Mouse (Mus musculus) ES-E14 (cell line): ENCODE measurements around the gene Alpl. TPM values are rescaled to one million over a fixed set of nuclear protein-coding genes. Genes with fewer than 3 reads are reported as not detected.

Source experiments
- DNase-seq: peaks from one replicate; pipeline ENCODE4 v3.0.0-alpha.2; 2013; ENCODE audit warnings: low read depth, low spot score
- H3K27ac ChIP-seq: 2 replicates; pipeline ENCODE4 v1.5.1; 2012; ENCODE audit warnings: low read depth, mild to moderate bottlenecking, low read length, moderate library complexity, mixed read lengths; ENCODE audit not compliant: poor library complexity, insufficient read depth, severe bottlenecking
- H3K36me3 ChIP-seq: 2 replicates; pipeline ENCODE4 v1.6.1; 2012; ENCODE audit warnings: mild to moderate bottlenecking, low read length, moderate library complexity, mixed read lengths; ENCODE audit not compliant: control insufficient read depth, poor library complexity, insufficient read depth, severe bottlenecking
- H3K4me1 ChIP-seq, 2 experiments: fragments of 150-350 bp in 1 of 2; sonication (generic) in 1 of 2; 2 replicates each; pipeline ENCODE4 v1.6.1; 2012; ENCODE audit warnings: low read length in 2 of 2, mild to moderate bottlenecking in 1 of 2, mixed read lengths in 1 of 2; ENCODE audit not compliant: control insufficient read depth in 2 of 2, insufficient read depth in 2 of 2, poor library complexity in 1 of 2
- H3K4me3 ChIP-seq, 2 experiments: fragments of 150-350 bp in 1 of 2; sonication (generic) in 1 of 2; 2 replicates each; pipeline ENCODE4 v1.5.1; 2012; ENCODE audit warnings: low read length in 2 of 2, low read depth in 1 of 2, mild to moderate bottlenecking in 1 of 2, mixed read lengths in 1 of 2; ENCODE audit not compliant: insufficient read depth in 1 of 2, poor library complexity in 1 of 2, severe bottlenecking in 1 of 2
- H3K9ac ChIP-seq: 2 replicates; pipeline ENCODE4 v1.6.1; 2012; ENCODE audit warnings: low read depth, mild to moderate bottlenecking, low read length, mixed read lengths; ENCODE audit not compliant: poor library complexity, insufficient read depth, severe bottlenecking
- H3K9me3 ChIP-seq: fragments of 150-350 bp; sonication (generic); 2 replicates; pipeline ENCODE4 v1.6.1; 2012; ENCODE audit warnings: low read depth, mild to moderate bottlenecking, low read length; ENCODE audit not compliant: control insufficient read depth, insufficient read depth
- CHD2 ChIP-seq: IDR thresholded peaks from 2 replicates; pipeline ENCODE4 v1.6.1; 2014; ENCODE audit warnings: mild to moderate bottlenecking, low read depth, low read length, inconsistent platforms
- HCFC1 ChIP-seq: IDR thresholded peaks from 2 replicates; pipeline ENCODE4 v1.6.1; 2012; ENCODE audit warnings: low read length, inconsistent platforms, borderline replicate concordance; ENCODE audit not compliant: insufficient read depth
- MAFK ChIP-seq: IDR thresholded peaks from 2 replicates; pipeline ENCODE4 v1.6.1; 2014; ENCODE audit warnings: mild to moderate bottlenecking, low read depth, low read length, inconsistent platforms; ENCODE audit not compliant: insufficient read depth
- ZC3H11A ChIP-seq: IDR thresholded peaks from 2 replicates; pipeline ENCODE4 v1.6.1; 2012; ENCODE audit warnings: low read depth, mild to moderate bottlenecking, inconsistent platforms, low read length, borderline replicate concordance
- ZNF384 ChIP-seq: IDR thresholded peaks from 2 replicates; pipeline ENCODE4 v1.6.1; 2012; ENCODE audit warnings: low read depth, low read length, inconsistent platforms
- in situ Hi-C, 2 experiments: fragments of 600-800 bp; cut with MboI; formaldehyde crosslinking; loops; one replicate each; pipeline ENCODE4 v1.15.1; 2025; ENCODE audit warnings: low sequenced_read_pairs in 2 of 2, inconsistent platforms in 1 of 2; ENCODE audit not compliant: unreplicated experiment in 2 of 2
- total RNA-seq: library from RNA; depleted of rRNA; stranded (reverse); fragments of 300-350 nt; gene quantifications from 2 replicates; pipeline ENCODE4 v1.2.3, GENCODE M21; 2012

Alpl gene
- total RNA-seq, 1 experiment, result 234 TPM

DNA sequence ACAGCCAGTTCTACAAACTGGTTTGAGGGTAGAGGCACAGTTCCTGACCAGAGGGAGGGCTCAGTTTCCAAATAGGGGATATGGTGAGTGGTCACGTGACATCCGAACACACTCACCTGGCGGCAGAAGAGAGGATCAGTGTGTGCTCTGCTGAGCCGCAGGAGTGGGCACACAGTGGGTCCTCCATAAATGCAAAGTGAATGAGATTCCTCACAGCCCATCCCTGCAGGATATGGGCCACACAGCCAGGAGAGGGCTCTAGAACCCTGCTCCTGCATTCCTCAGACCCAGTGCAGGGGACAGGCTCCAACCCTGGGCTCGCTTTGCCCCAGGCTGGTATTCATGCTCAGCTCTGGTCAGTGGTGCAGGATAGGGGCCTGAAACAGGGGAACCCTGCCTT, 62.7 kb downstream of the Alpl start:
- Histone ChIP-seq H3K9me3 (no peaks in the 10 kb centered on the region), H3K9ac (no peak overlapping the region), H3K4me1 (peaks cover 1 to 17% of the 10 kb centered on the region in 2 experiments; a peak in 2 of 4 replicates), H3K27ac (no peak overlapping the region), H3K4me3 (no peak overlapping the region), H3K36me3 (peaks cover 4% of the 10 kb centered on the region; the same call in 1 of the 2 replicates)
- in situ Hi-C loops, result loop anchor here in 1 of 2 experiments (10.0 kb wide), 2 partner anchors 101 to 211 kb away; no protein-coding TSS in a partner anchor
- no peak for DNase-seq
- no peak for TF ChIP-seq MAFK
- TF ChIP-seq ZC3H11A, result no peak
- no peak for TF ChIP-seq CHD2
- no peak for TF ChIP-seq ZNF384
- TF ChIP-seq HCFC1, result no peak

DNA sequence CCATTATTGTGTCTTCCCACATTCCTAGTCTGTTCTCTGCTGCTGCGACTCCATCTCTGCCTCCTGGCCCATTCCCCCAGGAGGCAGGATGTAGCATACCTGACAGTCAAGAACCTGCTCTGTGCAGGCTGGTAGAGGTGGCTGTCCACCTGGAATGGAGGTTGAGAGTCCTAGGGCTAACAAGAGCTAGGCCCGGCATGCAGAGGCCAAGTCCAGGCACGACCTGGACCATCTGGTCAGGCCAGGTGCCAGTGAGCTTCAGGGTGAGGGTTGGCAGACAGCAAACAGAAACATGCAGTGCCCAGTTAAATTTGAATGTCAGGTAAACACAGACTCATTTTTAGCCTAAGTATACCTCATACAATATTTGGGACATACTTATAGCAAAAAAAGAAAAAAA, 63.2 kb downstream of the Alpl start:
- no peak overlapping the region for H3K9ac ChIP-seq
- peaks cover 1 to 22% of the 10 kb centered on the region in 2 experiments; a peak in 2 of 4 replicates for H3K4me1 ChIP-seq
- H3K36me3 ChIP-seq, result peaks cover 4% of the 10 kb centered on the region; the same call in 1 of the 2 replicates
- no peak overlapping the region for H3K27ac ChIP-seq
- DNase-seq, result no peak
- in situ Hi-C loops, result loop anchor here in 1 of 2 experiments (10.0 kb wide), 2 partner anchors 102 to 212 kb away; no protein-coding TSS in a partner anchor
- TF ChIP-seq ZC3H11A (no peak), MAFK (no peak), HCFC1 (no peak), ZNF384 (no peak), CHD2 (no peak)
- no peaks in the 10 kb centered on the region for H3K9me3 ChIP-seq
- H3K4me3 ChIP-seq, result no peak overlapping the region

DNA sequence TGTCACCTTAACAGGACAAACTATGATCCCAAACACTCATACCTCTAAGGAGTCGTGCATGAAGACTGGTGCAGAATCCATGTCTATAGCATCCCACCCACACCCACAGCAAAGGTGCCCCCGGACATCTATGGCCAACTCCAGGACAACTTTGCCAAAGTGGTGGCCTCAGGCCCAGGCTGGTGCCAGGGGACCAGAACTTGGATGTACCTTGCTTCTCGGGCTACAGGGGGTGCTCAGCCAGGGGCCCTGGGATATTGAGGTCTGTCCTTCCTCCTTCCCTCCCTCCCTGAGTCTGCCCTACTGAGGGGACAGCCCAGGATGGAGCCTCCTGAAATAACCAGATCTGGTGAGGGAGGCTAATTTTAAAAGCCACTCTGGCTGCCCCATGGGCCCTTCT, 63.8 kb downstream of the Alpl start:
- TF ChIP-seq ZNF384 (no peak), CHD2 (no peak)

GRCm38 (mm10) chr4:137731891-137732290, 64.3 kb downstream of the Alpl start:
- H3K4me1 ChIP-seq, result peaks cover 1 to 31% of the 10 kb centered on the region in 2 experiments; a peak in 2 of 4 replicates
- DNase-seq, result no peak
- TF ChIP-seq ZC3H11A, result no peak
- TF ChIP-seq CHD2, result no peak
- no peak for TF ChIP-seq MAFK
- TF ChIP-seq ZNF384, result no peak
- no peak for TF ChIP-seq HCFC1
- H3K9me3 ChIP-seq, result no peaks in the 10 kb centered on the region
- H3K27ac ChIP-seq, result no peak overlapping the region
- H3K9ac ChIP-seq, result no peak overlapping the region
- in situ Hi-C loops, result loop anchor here in 1 of 2 experiments (10.0 kb wide), 2 partner anchors 103 to 213 kb away; no protein-coding TSS in a partner anchor
- H3K4me3 ChIP-seq, result no peak overlapping the region
- peaks cover 4% of the 10 kb centered on the region; the same call in 1 of the 2 replicates for H3K36me3 ChIP-seq

More for the DNA sequence above, 63.8 kb downstream of the Alpl start:
- in situ Hi-C loops, result loop anchor here in 1 of 2 experiments (10.0 kb wide), 2 partner anchors 102 to 212 kb away; no protein-coding TSS in a partner anchor
- H3K27ac ChIP-seq, result no peak overlapping the region
- H3K9me3 ChIP-seq, result no peaks in the 10 kb centered on the region
- H3K4me1 ChIP-seq, result peaks cover 1 to 26% of the 10 kb centered on the region in 2 experiments; a peak in 2 of 4 replicates
- peaks cover 4% of the 10 kb centered on the region; the same call in 1 of the 2 replicates for H3K36me3 ChIP-seq
- H3K4me3 ChIP-seq, result no peak overlapping the region
- DNase-seq, result no peak
- H3K9ac ChIP-seq, result no peak overlapping the region
